Mouse (Mus musculus) erythroblast, embryonic 14.5 days (primary cell): ENCODE data around the gene Olfr93. TPM values are rescaled to one million over a fixed set of nuclear protein-coding genes. Genes with fewer than 3 reads are reported as not detected.

Experiments used
- H3K27me3 ChIP-seq: 2 replicates; pipeline ENCODE4 v1.6.1; 2012; ENCODE audit warnings: inconsistent platforms; ENCODE audit not compliant: control insufficient read depth
- H3K36me3 ChIP-seq: 2 replicates; pipeline ENCODE4 v1.6.1; 2012; ENCODE audit warnings: mild to moderate bottlenecking, inconsistent platforms; ENCODE audit not compliant: control insufficient read depth
- H3K4me1 ChIP-seq: 2 replicates; pipeline ENCODE4 v1.6.1; 2012; ENCODE audit warnings: inconsistent platforms; ENCODE audit not compliant: control insufficient read depth
- H3K4me3 ChIP-seq: replicated peaks from 2 replicates; pipeline ENCODE3; 2012; ENCODE audit warnings: moderate library complexity, mild to moderate bottlenecking, inconsistent platforms
- H3K9me3 ChIP-seq: 2 replicates; pipeline ENCODE4 v1.6.1; 2012; ENCODE audit warnings: low read length, inconsistent platforms, mixed read lengths; ENCODE audit not compliant: control insufficient read depth
- GATA1 ChIP-seq: IDR thresholded peaks from 2 replicates; pipeline ENCODE4 v1.6.1; 2012; ENCODE audit warnings: low read length, inconsistent platforms, mixed read lengths
- TAL1 ChIP-seq: IDR thresholded peaks from 3 replicates; pipeline ENCODE4 v1.6.1; 2012; ENCODE audit warnings: low read length, inconsistent platforms, mixed read lengths
- polyA plus RNA-seq: library from polyadenylated mRNA; stranded (reverse); fragments of >175 nt; gene quantifications from 2 replicates; pipeline ENCODE4 v1.2.3, GENCODE M21; 2012

The Olfr93 gene
- not detected in 2 replicates for polyA plus RNA-seq

- no peak within 1 kb of the TSS for H3K4me3 ChIP-seq
- H3K27me3 ChIP-seq = no peaks in the 10 kb centered on the region
- H3K9me3 ChIP-seq = peaks cover 2% of the 10 kb centered on the region; the same call in 1 of the 2 replicates
- H3K4me1 ChIP-seq = no peaks in the 10 kb centered on the region
- TF ChIP-seq GATA1 = no peak
- no peak for TF ChIP-seq TAL1
- no peaks in the 10 kb centered on the region for H3K36me3 ChIP-seq
These were observed at the start of gene Olfr93 for GRCm38 (mm10) chr17:37161394-37161793. Gene Olfr93, minus strand, starts transcription at chr17:37161494.

DNA sequence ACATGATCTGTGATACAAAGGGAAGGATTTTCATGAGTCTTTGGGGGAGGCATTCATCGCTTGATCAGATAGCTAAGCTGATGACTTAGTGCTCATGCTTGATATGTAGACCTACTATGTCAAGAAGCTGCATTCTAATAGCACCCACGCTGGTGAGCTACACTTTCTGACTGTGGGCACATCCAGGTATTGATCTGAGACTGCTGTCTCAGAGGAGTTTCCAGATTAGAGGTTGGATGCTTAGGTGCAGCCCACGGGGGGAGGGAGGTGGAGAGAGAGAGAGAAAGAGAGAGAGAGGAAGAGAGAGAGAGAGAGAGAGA is 42.6 kb upstream of the Olfr93 start:
- H3K9me3 ChIP-seq = no peaks in the 10 kb centered on the region
- no peaks in the 10 kb centered on the region for H3K36me3 ChIP-seq
- H3K4me1 ChIP-seq = no peaks in the 10 kb centered on the region
- no peak overlapping the region for H3K4me3 ChIP-seq
- H3K27me3 ChIP-seq = no peaks in the 10 kb centered on the region
- TF ChIP-seq TAL1 (no peak), GATA1 (no peak)

DNA sequence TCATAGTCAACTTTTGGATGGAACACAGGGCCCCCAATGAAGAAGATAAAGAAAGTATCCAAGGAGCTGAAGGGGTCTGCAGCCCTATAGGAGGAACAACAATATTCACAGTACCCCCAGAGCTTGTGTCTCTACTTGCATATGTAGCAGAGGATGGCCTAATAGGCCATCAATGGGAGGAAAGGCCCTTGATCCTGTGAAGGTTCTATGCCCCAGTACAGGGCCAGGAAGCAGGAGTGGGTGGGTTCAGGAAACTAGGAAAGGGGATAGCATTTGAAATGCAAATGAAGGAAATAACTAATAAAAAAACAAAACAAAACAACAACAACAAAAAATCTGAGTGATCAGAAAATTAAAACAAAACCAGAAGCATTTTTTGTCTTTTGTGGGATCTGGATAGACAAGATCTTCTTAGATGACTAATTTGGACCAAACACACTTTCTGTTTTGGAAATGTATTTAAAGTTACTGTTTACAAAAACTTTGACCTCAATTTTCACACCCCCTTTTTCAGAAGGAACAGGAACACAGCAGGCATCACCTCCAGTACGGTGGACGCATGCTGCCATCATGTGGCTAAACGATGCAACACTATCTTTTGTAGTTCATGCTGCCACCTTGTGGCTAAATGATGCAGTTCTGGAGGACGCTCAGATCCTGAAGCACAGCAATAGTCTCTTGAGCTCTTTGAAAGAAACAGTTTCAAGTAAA is 42.1 kb upstream of the Olfr93 start:
- Histone ChIP-seq H3K9me3 (no peaks in the 10 kb centered on the region), H3K4me1 (no peaks in the 10 kb centered on the region), H3K27me3 (peaks cover under 1% of the 10 kb centered on the region; the same call in 1 of the 2 replicates), H3K36me3 (no peaks in the 10 kb centered on the region), H3K4me3 (no peak overlapping the region)
- TF ChIP-seq GATA1 (no peak), TAL1 (no peak)

- H3K4me1 ChIP-seq = no peaks in the 10 kb centered on the region
- H3K9me3 ChIP-seq = no peaks in the 10 kb centered on the region
- H3K36me3 ChIP-seq = no peaks in the 10 kb centered on the region
- H3K4me3 ChIP-seq = no peak within 1 kb of the TSS
- peaks cover 24% of the 10 kb centered on the region for H3K27me3 ChIP-seq
- TF ChIP-seq GATA1 = no peak
- TF ChIP-seq TAL1 = no peak
These were observed 39.6 kb upstream of the Olfr93 start, which contains the start of gene Olfr94 for GRCm38 (mm10) chr17:37200894-37201293. Gene Olfr94, minus strand, starts transcription at chr17:37200994.

GRCm38 (mm10) chr17:37196845-37197724 is 35.8 kb upstream of the Olfr93 start:
- Histone ChIP-seq H3K4me1 (no peaks in the 10 kb centered on the region), H3K9me3 (no peaks in the 10 kb centered on the region), H3K4me3 (no peak overlapping the region), H3K27me3 (peaks cover 24% of the 10 kb centered on the region), H3K36me3 (no peaks in the 10 kb centered on the region)
- TF ChIP-seq TAL1 (no peak), GATA1 (no peak)

- Histone ChIP-seq H3K9me3 (no peaks in the 10 kb centered on the region), H3K27me3 (peaks cover 24% of the 10 kb centered on the region), H3K4me1 (no peaks in the 10 kb centered on the region), H3K4me3 (no peak overlapping the region), H3K36me3 (no peaks in the 10 kb centered on the region)
- TF ChIP-seq TAL1 (no peak), GATA1 (no peak)
These were observed 33.5 kb upstream of the Olfr93 start for GRCm38 (mm10) chr17:37194782-37195181.

DNA sequence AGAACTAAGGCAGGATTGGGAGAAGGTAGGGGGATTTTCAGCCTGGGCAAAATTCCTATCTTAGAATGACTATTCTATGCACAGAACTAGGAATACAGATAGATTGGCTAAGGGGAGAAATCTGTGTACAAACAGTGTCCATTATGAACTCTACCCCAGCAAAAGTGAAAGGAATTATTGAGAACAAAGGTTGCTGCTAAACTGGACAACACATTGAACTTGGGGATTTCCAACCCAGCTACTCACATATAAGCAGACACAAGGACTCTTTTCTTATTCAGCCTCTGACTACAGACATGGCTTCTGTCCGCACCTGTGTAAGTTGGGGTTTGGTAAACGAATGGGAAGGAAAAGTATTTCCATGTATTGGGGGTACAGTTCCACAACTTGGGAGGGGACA is 32.4 kb upstream of the Olfr93 start, which contains the start of gene Ubd:
Gene Ubd, plus strand, starts transcription at position 237 of the 400 bp plus-strand sequence.
- no peaks in the 10 kb centered on the region for H3K4me1 ChIP-seq
- no peaks in the 10 kb centered on the region for H3K9me3 ChIP-seq
- TF ChIP-seq GATA1 = no peak
- no peak for TF ChIP-seq TAL1

DNA sequence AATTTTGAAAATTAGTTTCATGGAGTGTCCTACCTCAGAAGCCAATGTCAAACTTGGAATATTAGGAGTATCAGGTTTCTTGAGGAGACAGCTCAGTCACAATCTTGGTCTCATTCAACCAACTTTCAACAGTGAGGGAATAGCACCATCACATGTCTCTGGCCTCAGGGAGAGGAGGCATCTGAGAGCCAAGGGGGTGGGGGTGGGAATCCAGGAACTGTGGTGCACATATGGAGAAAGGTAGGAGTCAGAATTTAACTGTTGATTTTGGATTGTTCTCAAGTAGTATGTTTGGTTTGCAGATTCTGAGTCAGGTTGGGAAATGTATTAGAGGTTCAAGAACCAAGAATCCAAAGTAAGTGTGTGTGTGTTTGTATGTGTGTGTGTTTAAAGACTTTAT is 31.7 kb upstream of the Olfr93 start:
- H3K4me1 ChIP-seq = no peaks in the 10 kb centered on the region
- no peaks in the 10 kb centered on the region for H3K9me3 ChIP-seq
- peaks cover 21% of the 10 kb centered on the region for H3K27me3 ChIP-seq
- H3K36me3 ChIP-seq = no peaks in the 10 kb centered on the region
- H3K4me3 ChIP-seq = no peak overlapping the region
- no peak for TF ChIP-seq TAL1
- no peak for TF ChIP-seq GATA1

More for the DNA sequence above, 32.4 kb upstream of the Olfr93 start, which contains the start of gene Ubd:
- Histone ChIP-seq H3K27me3 (peaks cover 24% of the 10 kb centered on the region), H3K4me3 (no peak within 1 kb of the TSS), H3K36me3 (no peaks in the 10 kb centered on the region)

DNA sequence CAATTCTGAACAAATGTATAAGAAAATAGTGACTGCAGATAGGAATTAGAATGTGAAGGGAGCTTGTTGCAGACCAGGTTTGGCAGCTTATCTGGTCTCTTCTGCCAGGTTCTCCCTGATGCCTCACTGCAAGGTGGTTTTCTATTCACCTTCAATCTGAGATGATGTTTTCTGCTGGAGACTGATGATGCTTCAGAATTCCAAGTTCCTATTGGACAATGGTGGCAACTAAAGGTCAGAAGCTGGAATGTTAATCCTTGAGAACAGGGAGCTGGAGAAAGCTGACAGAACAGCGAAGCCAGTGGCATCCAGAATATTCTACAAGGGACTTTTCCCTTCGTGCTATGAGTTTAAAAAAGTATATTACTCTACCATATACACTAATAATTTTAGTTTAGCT is 29.4 kb upstream of the Olfr93 start:
- H3K36me3 ChIP-seq = no peaks in the 10 kb centered on the region
- H3K27me3 ChIP-seq = no peaks in the 10 kb centered on the region; the same call in 1 of the 2 replicates
- TF ChIP-seq GATA1 (no peak), TAL1 (no peak)
- H3K4me3 ChIP-seq = no peak overlapping the region
- no peaks in the 10 kb centered on the region for H3K9me3 ChIP-seq
- H3K4me1 ChIP-seq = no peaks in the 10 kb centered on the region
